Mouse (Mus musculus) spleen, adult 2 months (tissue): Measurements from ENCODE around the gene Gdnf.

Experiments used
- CTCF ChIP-seq: fragments of 200-500 bp; IDR thresholded peaks from 2 replicates; pipeline ENCODE4 v1.5.1; 2011; ENCODE audit warnings: mild to moderate bottlenecking, inconsistent platforms; ENCODE audit not compliant: insufficient read depth, insufficient read length, insufficient replicate concordance; ENCODE audit errors: extremely low read depth
- POLR2A ChIP-seq: fragments of 200-500 bp; IDR thresholded peaks from 2 replicates; pipeline ENCODE4 v1.6.1; 2011; ENCODE audit warnings: low read depth, low read length, inconsistent platforms

DNA sequence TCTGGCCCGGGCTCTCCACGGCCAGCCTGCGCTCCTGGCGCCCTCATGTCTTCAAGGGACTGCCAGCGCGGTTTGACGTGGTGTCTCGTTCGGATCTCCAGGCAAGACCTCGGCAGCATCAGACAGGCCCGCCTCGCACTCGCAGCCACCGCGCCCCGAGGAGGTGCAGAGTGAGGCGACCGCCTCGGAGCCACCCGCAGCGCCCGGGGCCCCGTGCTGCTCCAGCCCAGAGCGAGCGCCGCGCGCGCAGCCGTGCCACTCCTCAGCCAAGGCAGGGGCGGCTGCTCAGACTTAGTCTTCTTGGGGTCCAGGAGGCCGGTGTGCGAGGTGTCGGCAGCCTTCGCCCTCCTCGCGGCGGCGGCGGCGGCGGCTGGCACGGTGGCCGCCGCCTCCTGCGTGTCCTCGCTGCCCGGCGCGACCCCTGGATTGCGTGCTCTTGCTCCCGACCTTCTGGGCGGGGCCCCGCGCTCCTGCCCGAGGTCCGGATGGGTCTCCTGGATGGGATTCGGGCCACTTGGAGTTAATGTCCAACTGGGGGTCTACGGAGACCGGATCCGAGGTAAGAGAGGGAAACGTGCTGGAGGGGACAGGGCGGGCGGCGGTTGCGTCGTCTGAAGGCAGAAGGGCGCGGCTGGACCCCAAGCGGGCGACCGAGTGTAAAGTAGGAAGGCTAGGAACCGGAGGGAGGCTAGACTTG is at the start of gene Gdnf:
- no peak for TF ChIP-seq POLR2A
- TF ChIP-seq CTCF = no peak
